Mouse (Mus musculus) spleen, adult 2 months (tissue): ENCODE data around the gene Crmp1.

ENCODE experiments used
- CTCF ChIP-seq: fragments of 200-500 bp; IDR thresholded peaks from 2 replicates; pipeline ENCODE4 v1.5.1; 2011; ENCODE audit warnings: mild to moderate bottlenecking, inconsistent platforms; ENCODE audit not compliant: insufficient read depth, insufficient read length, insufficient replicate concordance; ENCODE audit errors: extremely low read depth
- POLR2A ChIP-seq: fragments of 200-500 bp; IDR thresholded peaks from 2 replicates; pipeline ENCODE4 v1.6.1; 2011; ENCODE audit warnings: low read depth, low read length, inconsistent platforms

GRCm38 (mm10) chr5:37196666-37197250 is 45.0 kb upstream of the Crmp1 start:
- TF ChIP-seq CTCF (no peak), POLR2A (no peak)
